Mouse (Mus musculus) gastrocnemius, postnatal 14 days (tissue): ENCODE measurements around the gene Dagla. TPM values are rescaled to one million over a fixed set of nuclear protein-coding genes. Genes with fewer than 3 reads are reported as not detected.

Source experiments
- DNase-seq: peaks from one replicate; pipeline ENCODE4 v3.0.0; 2021; ENCODE audit warnings: mixed read lengths
- intact Hi-C: fragments of 180-260 bp; cut with DNase I; formaldehyde crosslinking; loops from one replicate; pipeline ENCODE4 v1.15.1; 2025; ENCODE audit warnings: low total_unique reads
- total RNA-seq, 2 experiments: library from RNA; stranded (reverse); gene quantifications; 2 replicates each; pipeline ENCODE4 v1.2.3; 2021

Gene Dagla
- total RNA-seq, 2 experiments from 2014 or later, result 6.3 to 7.3 TPM

DNA sequence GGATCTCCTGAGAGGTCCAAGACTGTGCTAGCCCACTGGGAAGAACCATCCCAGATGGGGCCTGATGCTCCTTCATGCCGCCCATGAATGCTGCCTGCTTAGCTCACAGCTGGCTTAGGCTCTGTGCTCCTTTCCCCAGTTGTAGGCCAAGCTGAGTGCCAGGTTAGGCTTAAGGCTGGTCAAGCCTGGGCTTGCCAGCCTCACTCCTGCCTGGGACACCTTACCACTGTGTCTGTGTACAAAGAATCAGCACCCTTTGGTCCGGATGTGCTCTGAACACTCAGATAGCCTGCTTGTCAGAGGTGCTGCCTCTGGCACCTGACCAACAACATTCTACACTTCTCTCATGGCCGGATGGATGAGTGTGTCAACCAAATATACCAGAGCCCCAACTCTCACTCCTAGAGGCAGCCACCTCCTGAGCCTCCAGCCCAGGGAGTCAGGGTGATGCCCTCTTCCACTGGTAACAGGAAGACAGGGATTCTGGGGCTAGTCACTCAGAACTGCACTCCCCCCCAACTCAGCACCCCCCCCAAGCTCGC lies 15.0 kb downstream of the Dagla start:
- no peak for DNase-seq
- intact Hi-C loops, result no loop called here

DNA sequence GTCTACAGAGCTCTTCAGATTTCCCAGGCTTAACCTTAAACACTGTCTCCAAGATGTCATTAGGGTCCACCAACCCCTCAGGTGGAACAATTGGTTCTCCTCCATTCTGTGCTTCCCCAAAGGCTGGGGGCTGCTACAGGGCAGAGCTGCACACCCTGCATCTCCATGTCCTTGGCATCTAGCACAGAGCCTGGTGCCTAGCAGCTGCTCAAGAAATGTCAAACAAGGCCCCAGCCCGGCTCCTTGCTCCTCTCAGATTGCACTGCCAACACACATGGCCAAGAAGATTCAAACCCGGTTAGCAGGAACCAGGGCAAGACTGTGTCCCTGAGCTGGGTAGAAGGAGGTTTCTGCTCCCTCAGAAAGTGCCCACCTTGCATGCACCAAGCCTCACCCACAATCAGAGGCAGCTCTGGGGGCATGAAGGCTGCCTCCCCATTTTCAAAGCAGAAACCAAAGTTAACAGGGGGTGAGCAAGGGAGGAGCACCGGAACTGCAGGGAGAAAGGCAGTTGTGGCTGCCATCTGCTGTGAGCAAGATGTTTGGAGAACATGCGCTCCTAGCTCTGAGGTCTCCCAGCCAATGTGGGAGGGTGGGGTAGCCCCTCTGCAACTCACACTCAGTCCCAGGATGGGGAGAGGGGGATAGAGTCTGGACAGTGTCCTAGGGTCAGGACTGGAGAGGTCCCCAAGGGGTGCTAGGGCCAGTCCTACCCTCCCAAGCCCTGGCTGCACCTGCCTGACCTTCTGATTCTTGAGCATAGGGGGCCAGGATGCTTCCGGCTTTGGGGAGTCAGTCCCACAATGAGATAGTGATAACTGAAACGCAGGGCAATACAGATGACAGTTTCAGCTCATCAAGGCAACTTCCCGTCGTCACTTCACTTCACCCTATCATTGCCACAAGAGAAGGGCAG lies 16.3 kb downstream of the Dagla start:
- peak; percentile 54 for DNase-seq
- intact Hi-C loops, result no loop called here

DNA sequence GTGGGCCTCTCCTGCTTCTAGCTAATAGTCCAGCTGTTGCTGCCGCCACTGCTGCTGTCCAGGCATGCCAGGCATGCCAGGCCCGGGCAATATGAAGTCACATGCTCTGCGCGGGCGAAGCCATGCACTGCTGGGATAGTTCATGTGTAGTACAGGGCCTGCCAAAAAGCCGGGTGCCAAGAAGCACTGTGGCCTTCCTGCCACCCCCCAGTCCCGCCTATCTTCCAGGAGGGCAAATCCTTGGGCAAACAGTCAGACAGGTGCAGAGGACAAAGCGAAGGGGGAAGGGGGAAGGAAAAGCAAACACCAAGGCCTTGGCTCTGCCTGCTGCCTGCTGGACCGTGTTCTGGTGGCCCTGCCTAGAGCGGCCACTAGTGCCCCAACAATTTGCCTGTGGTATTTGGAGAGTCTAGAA lies 18.2 kb downstream of the Dagla start:
- peak; percentile 47 for DNase-seq
- intact Hi-C loops, result no loop called here

DNA sequence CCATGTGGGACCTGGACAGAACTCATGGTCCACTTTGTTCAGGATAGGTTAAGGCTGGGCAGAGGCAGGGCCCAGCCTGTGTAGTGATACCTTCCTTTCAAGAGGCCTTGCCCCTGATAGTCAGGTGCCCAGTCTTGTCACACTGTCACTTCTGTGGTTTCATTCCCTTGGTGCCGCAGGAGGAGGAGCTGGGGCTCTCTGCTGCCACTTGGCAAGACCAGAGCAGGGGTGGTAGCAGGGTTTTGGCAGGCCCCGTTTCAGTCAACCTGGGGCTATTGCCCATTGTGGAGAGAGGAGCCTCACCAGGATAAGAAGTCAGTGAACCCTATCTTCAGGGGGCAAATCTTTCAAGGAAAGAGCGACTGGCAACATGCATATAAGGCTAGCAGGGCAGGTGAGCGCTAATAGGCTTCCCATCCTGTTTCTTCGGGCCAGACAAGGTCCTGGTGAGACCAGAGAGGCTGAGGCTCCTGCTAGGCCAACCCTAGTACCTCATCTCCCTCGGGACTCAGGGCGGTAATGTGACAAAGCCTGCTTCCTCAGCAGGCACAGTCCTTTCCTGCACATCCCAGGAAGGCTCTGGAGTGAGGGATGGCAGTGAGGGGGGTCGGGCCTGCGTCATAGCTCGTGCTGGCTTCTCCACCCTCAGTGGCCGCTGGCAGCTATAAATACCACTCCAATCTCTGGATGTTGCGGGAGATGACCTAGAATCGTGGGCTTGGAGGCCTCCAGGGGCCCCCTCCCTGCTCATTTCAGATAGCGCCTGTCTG lies 23.7 kb downstream of the Dagla start:
- DNase-seq, result no peak
- intact Hi-C loops, result no loop called here

DNA sequence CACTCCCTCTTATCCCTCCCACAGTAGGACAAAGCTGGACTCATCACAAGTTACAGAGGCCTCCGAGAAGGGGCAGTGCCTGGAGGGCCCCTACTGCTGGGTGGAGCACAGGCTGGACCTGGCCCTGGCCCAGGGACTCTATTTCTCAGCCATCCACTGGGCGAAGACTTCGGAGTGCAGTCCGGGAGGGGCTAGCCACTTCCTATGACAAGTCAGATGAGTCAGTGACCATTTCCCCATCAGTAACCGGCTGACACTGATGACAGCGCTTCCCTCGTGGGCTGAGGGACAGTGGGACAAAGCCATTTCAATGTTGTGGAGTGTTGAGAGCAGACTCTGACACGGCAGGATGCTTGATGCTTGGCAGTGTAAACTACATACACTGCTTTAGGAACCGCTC lies 25.0 kb downstream of the Dagla start:
- peak; percentile 54 for DNase-seq
- intact Hi-C loops, result no loop called here

DNA sequence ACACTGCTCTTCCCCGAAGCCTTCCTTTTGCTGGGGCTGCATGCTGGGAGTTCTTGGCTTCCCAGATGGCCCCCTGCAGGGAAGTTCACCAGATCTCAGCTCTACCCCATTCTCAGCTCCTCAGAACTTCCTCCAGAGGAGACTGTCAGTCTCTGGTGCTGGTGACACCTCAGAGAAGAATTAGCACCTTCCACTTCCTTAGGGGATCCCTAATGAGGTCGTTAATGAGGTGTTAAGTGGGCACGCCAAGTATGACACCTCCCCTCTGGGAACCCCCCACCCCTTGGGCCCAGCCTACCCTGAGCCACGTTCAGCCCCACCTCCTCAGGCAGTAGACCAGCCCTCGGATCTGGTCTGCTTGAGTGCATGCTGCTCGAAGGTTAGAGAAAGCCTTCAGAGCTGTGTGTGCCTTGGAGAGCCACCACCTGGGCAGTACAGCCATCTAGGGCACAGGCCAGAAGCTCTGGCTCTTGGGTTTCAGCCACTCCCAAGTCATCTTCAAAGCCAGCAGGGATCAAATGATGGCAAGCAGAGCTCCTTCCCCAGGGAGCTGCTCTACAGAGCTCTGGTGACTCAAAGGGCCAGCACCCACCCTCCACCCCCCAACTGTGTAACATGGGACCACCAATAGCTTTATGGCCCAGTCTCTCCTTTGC lies 25.9 kb downstream of the Dagla start:
- intact Hi-C loops, result no loop called here
- no peak for DNase-seq

DNA sequence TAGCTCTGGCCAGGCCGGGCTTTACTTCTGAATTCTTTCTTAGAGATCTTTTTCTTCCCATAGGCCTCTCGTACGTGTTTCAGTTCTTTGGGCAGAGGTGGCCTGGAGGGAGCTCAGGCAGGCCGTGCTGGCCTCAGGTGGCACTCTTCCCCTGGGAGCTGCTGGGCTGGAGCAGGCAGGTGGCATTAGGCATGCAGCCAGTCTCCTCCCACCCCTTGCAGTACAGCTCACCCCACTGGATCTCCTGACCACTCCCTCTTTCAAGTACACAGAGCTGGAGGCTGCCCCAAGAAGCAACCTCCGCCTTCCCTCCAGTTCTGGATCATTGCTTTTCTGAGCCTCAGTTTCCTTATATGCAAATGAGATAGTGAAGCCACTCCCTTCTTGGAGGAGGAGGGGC lies 26.9 kb downstream of the Dagla start:
- DNase-seq, result no peak
- intact Hi-C loops, result no loop called here

DNA sequence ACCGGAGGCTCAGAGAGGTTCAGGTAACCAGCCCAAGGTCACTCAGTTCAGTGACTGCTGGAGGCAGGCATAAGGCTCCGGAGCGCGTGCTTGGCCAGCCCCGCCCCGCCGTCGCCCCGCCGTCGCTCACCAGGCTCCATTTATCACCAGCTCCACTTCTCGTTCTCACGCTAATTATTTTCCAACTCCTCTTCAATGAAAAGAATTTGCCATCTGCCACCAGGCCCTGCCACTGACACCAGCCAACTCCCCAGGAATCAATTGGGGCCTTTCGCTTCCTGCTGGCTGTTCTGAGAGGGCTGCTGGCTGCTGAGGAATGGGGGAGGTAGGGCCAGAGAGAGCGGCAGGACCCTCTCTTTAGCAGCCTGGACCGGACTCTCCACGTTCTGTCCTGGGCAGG lies 27.3 kb downstream of the Dagla start:
- no peak for DNase-seq
- intact Hi-C loops, result no loop called here

DNA sequence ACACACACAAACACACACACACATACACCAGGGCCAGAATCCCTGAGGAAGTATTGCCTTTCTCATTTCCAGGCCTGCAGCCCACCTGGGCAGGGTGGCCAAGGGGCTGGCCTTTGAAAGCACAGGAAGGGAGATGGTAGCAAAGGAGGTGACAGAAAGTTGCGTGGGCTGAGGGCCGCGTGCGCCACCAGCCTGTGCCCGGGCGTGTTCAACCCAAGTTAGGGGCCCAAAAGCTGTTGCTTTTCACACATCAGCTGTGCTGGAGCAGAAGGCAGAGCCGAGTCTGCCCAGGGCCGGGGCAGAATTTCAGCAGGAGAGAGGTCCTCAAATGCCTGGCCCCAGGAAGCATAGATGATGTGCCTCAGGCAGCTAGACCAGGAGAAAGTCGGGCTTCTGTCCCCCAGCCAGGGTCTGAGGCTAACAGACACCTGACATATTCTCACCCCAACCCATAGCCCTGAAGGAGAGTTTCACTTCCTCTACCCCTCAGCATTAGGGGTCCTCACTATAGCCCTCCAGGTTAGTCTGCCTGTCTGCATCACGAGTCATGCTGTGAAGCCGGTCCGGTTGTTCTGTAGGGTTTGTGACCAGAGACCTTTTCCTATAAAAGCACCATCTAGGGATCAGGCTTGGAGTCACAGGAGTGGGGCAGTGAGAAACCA lies 28.1 kb downstream of the Dagla start:
- intact Hi-C loops, result no loop called here
- no peak for DNase-seq

DNA sequence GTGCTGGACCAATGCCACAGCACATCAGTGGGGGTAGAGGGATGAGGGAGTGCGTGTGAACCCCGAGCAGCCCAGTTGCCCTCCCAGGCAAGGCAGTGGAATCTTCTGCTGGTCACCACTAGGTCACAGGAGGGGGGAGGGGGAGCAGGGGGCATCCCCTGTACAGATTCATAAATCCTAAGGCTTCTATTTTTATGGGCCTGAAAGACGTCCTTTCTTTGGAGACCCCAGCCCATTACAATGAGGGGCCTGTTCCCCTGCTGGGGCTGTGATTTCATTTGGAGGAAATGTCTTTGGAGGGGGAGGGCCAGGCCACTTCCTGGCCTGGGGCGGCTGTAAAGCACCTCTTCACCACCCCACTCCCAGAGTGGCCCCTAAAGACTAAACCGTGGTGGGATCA lies 30.6 kb downstream of the Dagla start:
- no peak for DNase-seq
- intact Hi-C loops, result no loop called here

DNA sequence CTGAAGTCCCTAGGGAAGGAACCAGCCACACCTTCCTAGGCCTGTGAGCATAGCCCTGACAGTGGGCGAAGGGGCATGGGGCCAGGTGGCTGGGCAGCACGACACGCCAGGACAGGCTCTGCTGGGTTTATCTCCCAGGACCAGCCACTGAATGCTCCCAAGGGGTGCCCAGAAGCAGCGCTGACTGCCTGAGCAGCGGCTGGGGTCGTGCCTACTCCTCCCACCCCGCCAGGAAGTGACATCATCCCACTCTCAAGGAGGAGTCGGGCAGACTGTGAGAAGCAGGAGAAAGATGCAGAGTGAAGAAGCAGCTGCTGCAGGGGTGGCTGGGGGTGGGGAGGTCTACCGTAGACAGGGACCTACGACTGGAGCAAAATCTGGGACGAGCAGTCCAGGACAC lies 31.9 kb downstream of the Dagla start:
- DNase-seq, result peak; percentile 73
- intact Hi-C loops, result no loop called here

DNA sequence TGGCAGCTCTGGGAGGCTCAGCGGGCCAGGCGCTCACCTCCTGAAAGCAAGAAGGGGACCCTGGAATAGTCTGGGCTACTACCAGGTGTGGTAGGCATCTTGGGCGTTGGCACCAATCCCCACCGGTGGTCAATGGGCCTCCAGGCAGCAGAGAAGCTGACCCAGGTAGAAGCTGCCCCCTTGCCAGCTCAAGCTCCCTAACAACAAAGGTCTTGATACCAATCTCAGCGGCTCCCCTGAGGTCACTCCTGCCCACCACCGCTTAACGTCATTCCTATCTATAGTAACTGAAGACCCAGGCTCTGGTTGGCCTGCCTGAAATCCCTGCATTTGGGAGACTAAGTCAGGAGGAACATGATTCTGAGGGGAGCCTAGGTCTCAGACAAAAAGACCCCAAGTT lies 33.1 kb downstream of the Dagla start:
- intact Hi-C loops, result no loop called here
- DNase-seq, result no peak

DNA sequence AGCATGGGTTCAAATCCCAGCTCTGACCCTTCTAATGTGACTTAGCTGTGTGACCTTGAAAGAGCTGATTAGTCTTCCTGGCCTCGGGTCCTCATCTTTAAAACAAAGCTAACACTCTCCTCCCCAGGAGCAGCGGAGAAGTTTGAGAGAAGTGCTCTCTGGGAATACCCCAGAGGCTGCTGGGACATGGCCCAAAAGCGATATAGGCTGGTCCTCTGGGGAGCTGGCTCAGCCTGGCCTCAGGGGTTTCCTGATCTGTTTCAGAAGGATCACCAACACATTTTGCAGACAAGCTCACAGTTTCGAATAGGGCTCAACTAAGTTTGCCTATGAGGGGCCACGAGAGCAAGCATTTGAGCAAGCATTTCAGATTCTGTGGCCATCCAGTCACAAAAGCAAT lies 34.3 kb downstream of the Dagla start:
- intact Hi-C loops, result no loop called here

DNA sequence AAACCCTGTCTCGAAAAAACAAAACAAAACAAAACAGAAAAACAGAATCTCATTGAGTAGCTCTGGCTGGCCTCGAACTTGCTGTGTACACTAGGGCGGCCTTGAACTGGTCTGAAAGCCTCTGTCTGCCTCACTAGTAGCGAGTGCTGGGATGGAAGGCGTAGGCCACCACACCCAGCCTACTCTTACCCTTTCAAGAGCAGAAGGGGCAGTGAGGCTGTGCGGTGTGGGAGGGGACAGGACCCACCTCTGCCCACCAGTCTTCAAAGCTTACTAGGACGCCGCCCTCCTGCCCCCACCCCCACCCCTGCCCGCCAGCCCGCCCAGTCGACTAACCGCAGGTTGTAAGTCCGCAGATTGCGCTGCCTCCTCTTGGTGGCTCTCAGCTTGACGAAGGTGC lies 35.8 kb downstream of the Dagla start:
- intact Hi-C loops, result no loop called here
- no peak for DNase-seq

More for the DNA sequence above, 34.3 kb downstream of the Dagla start:
- no peak for DNase-seq

DNA sequence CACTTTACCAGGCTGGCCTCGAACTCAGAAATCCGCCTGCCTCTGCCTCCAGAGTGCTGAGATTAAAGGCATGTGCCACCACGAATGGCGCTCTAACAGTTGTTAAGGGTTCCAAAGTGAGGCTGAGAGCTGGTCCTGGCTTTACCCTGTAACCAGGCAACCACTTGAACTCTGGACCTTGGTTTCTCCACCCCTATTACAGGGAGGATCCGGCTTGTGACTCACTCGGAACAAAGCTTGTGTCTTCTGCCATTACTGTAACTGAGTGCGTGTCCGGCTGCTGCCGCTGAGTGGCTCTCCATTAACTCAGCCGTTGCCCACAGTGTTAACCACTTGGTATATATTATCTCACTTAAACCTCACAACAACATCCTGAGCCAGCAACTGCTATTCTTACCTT lies 36.7 kb downstream of the Dagla start:
- no peak for DNase-seq
- intact Hi-C loops, result loop anchor here (2.0 kb wide), 1 partner anchor 37 kb away; the partner anchor contains the start of gene Dagla

DNA sequence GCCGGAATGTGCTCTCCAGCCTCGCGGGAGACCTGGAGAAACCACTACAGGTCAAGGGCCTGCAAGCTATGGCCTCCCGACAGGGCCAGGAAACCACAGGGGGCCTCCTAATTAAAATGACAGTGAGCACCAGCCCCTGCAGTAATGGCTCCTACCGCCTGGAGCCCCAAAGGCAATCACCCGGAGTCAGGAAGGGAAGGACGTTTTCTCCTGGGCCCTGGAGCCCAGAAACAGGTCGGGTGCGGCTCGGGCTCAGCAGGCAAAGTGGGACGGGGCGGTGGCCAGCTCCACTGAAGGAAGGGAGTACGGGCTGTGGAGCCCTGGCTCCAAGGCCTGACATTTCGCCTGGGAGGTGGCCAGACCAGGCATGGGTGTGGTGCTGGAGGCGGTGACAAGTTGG lies 37.6 kb downstream of the Dagla start:
- intact Hi-C loops, result loop anchor here (2.0 kb wide), 1 partner anchor 38 kb away; the partner anchor contains the start of gene Dagla
- peak; percentile 55 for DNase-seq

DNA sequence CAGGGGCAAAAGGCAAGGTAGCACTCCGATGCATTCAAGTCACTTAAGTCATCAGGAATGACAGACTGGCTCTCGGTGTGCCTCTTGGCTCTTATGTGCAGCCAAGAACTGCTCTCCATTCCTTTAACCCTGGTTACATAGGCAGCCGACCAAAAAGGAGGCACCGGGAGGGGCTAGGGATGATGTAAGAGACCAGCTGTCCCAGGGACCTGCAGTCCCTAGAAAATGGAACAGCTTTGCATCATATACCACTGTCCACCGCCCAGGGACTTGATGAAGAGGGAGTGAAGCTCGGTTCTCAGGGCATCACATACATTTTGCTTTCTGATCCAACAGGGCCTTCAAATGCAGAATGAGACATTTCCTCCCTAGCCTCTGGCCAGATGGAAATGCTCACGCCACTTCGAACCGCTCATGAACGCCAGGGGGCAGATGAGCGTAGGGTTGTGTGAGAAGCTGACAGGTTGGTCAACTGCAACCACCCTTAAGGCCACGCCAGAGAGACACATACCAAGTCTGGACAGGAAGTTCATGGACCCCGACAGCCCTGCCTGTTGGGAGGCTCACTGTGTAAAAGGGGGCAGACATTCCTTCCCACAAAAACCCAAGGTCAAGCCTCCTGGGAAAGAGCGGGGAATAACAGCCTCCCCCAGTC lies 38.4 kb downstream of the Dagla start:
- DNase-seq, result peak; percentile 86
- intact Hi-C loops, result loop anchor here (2.0 kb wide), 1 partner anchor 38 kb away; the partner anchor contains the start of gene Dagla

DNA sequence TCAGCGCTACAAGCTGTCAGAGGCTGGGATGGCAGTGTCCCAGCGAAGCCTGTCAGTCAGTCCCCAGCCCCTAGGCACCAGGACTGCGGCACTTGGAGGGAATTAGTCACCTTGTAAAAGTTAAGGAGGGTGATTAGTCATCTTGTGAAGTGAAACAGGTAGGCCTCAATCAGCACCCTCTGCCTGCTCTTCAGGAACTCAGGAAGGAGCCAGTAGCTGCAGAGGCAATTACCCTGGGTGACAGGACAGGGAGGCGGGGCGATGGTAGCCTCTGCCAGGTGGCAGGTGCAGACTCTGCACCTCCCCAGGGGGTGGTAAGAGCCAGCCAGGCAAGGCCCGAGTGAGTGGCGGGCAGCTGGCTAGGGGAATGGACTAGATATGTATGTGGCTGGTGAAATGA lies 43.3 kb downstream of the Dagla start:
- intact Hi-C loops, result no loop called here
- peak; percentile 49 for DNase-seq
